Mouse (Mus musculus) midbrain, postnatal 0 days (tissue): ENCODE measurements around the gene Lyrm7. TPM values are rescaled to one million over a fixed set of nuclear protein-coding genes. Genes with fewer than 3 reads are reported as not detected.
A peak's percentile ranks its signal among the peaks of the same experiment; 100 is the strongest.

ENCODE experiments used
- ATAC-seq: fragments of 200-750 bp; cut with Nextera tagmentation; 2 replicates; pipeline ENCODE4 v1.8.0; 2017; ENCODE audit warnings: moderate number of reproducible peaks, mild to moderate bottlenecking, moderate TSS enrichment, moderate library complexity; ENCODE audit not compliant: low FRiP score
- DNase-seq: peaks from one replicate; pipeline ENCODE4 v3.0.0-alpha.2; 2015; ENCODE audit warnings: low spot score
- H3K27ac ChIP-seq: fragments of 300-500 bp; sonication (generic); 2 replicates; pipeline ENCODE4 v1.5.1; 2014; ENCODE audit warnings: low read depth, mild to moderate bottlenecking, low read length, mixed read lengths
- H3K27me3 ChIP-seq: fragments of 300-500 bp; sonication (generic); 2 replicates; pipeline ENCODE4 v1.6.1; 2014; ENCODE audit warnings: low read length, control low read depth, mixed read lengths; ENCODE audit not compliant: insufficient read depth
- H3K36me3 ChIP-seq: fragments of 300-500 bp; sonication (generic); 2 replicates; pipeline ENCODE4 v1.6.1; 2014; ENCODE audit warnings: low read length, control low read depth, mixed read lengths; ENCODE audit not compliant: insufficient read depth
- H3K4me1 ChIP-seq: fragments of 300-500 bp; sonication (generic); 2 replicates; pipeline ENCODE4 v1.6.1; 2014; ENCODE audit warnings: mild to moderate bottlenecking, control low read depth, antibody characterized with exemption, low read length, mixed read lengths; ENCODE audit not compliant: insufficient read depth
- H3K4me2 ChIP-seq: fragments of 300-500 bp; sonication (generic); 2 replicates; pipeline ENCODE4 v1.6.1; 2014; ENCODE audit warnings: low read depth, mild to moderate bottlenecking, low read length, mixed read lengths; ENCODE audit not compliant: poor library complexity, severe bottlenecking
- H3K4me3 ChIP-seq: fragments of 300-500 bp; sonication (generic); 2 replicates; pipeline ENCODE4 v1.5.1; 2014; ENCODE audit warnings: low read depth, mild to moderate bottlenecking, low read length, moderate library complexity
- H3K9ac ChIP-seq: fragments of 300-500 bp; sonication (generic); replicated peaks from 2 replicates; pipeline ENCODE4 v1.6.1; 2014; ENCODE audit warnings: mild to moderate bottlenecking, low read length, moderate library complexity, mixed read lengths; ENCODE audit not compliant: poor library complexity, severe bottlenecking
- H3K9me3 ChIP-seq: fragments of 300-500 bp; sonication (generic); 2 replicates; pipeline ENCODE4 v1.6.1; 2016; ENCODE audit warnings: low read length, control low read depth
- CTCF ChIP-seq: IDR thresholded peaks from 2 replicates; pipeline ENCODE4 v1.5.1; 2016; ENCODE audit warnings: antibody characterized with exemption, mild to moderate bottlenecking
- WGBS: fragments of 180-500 bp; shearing (Covaris S2); extraction: QIAGEN DNeasy Blood & Tissue Kit; methylation state at CpG from one replicate; pipeline ENCODE4 v1.1.7; 2014; 5-methylcytosine and 5-hydroxymethylcytosine counted together
- polyA plus RNA-seq: library from polyadenylated mRNA; unstranded; fragments of >200 nt; fragmentation: Nextera tagmentation; extraction: Ambion mirVana; gene quantifications from 2 replicates; pipeline ENCODE4 v1.2.1, GENCODE M21; 2015
- total RNA-seq: library from RNA; depleted of rRNA; stranded (reverse); fragments of >200 nt; gene quantifications from 2 replicates; pipeline ENCODE4 v1.2.3, GENCODE M21; 2014

The Lyrm7 gene
- total and polyA plus RNA-seq, 2 experiments from 2014 or later: 3.2 to 8.8 TPM

DNA sequence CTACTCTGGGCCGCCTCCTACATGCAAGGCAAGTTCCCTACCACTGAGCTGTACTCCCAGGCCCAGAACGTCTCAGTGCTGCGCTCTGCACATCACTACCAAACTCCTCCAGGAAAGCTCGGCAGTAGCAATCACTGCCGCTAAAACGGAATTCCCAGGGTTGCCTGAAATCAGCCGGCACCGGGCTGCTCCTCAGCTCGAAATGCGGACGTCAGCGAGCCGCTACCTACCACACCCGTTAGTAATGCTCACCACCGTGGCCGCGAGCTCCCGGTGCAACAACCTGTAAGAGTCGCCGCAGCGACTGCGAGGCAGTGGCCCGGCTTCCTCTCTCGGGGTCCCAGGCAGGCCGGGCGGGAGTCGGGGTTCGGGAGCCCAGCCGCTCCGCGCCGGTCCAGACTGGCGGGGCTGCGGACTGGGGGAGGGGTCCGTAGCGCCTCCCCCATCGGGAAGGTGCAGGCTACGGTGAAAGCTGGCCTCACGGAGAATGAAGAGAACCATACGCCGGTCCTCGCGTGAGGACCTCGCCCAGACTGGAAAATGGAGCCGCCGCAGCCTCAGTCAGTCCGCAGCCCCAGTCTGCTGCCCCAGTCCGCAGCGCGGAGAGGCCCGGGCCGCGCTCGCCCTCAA is 73.7 kb downstream of the Lyrm7 start:
- H3K4me1 ChIP-seq: peaks cover 8% of the 10 kb centered on the region; the same call in 1 of the 2 replicates
- DNase-seq (peak; percentile 70), ATAC-seq (peak; percentile 79)
- H3K9ac ChIP-seq: peak overlapping the region; percentile 95
- H3K27ac ChIP-seq: peak overlapping the region; percentile 99
- H3K27me3 ChIP-seq: no peaks in the 10 kb centered on the region
- no peaks in the 10 kb centered on the region for H3K9me3 ChIP-seq
- no peaks in the 10 kb centered on the region for H3K36me3 ChIP-seq
- H3K4me3 ChIP-seq: peak overlapping the region; percentile 91
- peak; percentile 7; the same call in 1 of the 2 replicates for TF ChIP-seq CTCF
- H3K4me2 ChIP-seq: peak overlapping the region; percentile 66
- WGBS: under 1% methylated on average over 45 of the region's 54 CpGs

DNA sequence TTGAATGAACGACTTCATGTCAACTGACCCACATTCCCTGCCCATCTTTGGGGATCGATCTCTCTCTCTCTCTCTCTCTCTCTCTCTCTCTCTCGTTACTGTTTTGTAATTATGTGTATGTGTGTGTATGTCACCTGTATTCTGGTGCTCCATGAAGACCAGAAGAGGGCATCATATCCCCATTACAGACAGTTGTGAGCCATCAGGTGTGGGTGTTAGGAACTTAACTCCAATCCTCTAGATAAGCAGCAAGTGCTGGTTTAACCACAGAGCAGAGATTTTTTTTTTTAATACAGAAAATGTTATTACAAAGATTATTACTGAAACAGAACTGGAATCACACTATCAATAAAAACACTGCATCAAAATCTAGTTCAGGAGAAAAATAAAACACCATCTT is 75.2 kb downstream of the Lyrm7 start:
- H3K4me3 ChIP-seq: peak overlapping the region; percentile 91; the same call in 1 of the 2 replicates
- H3K9ac ChIP-seq: no peak overlapping the region
- no peak for DNase-seq
- 87% methylated on average over 3 of the region's 3 CpGs for WGBS
- no peaks in the 10 kb centered on the region for H3K27me3 ChIP-seq
- peak; percentile 20; the same call in 1 of the 2 replicates for TF ChIP-seq CTCF
- peak overlapping the region; percentile 66; the same call in 1 of the 2 replicates for H3K4me2 ChIP-seq
- no peaks in the 10 kb centered on the region for H3K9me3 ChIP-seq
- ATAC-seq: no peak
- H3K27ac ChIP-seq: no peak overlapping the region
- peaks cover 8% of the 10 kb centered on the region; the same call in 1 of the 2 replicates for H3K4me1 ChIP-seq
- no peaks in the 10 kb centered on the region for H3K36me3 ChIP-seq

DNA sequence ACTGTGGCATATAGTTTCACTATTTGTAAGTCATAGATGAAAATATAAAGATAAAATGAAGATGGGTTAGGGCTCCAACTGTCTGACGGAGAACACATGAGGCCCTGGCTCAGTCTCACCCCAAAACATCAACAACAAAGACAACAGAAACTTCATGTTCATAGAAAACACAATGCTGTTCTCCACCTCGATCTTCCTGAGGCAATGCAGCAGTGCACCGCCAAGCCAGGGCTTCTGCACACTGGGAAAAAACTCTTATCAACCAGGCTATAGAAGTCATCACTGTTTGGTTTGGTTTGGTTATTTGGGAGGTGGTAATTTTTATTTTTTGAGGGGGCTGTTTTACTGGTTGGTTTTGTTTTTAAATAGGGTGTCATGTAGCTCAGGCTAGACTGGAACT is 76.3 kb downstream of the Lyrm7 start:
- H3K4me1 ChIP-seq: peaks cover 8% of the 10 kb centered on the region; the same call in 1 of the 2 replicates
- H3K4me3 ChIP-seq: no peak overlapping the region
- no peaks in the 10 kb centered on the region for H3K9me3 ChIP-seq
- WGBS: 89% methylated on average over 3 of the region's 3 CpGs
- no peak overlapping the region for H3K9ac ChIP-seq
- ATAC-seq (no peak), DNase-seq (no peak)
- H3K4me2 ChIP-seq: no peak overlapping the region
- no peaks in the 10 kb centered on the region for H3K36me3 ChIP-seq
- no peaks in the 10 kb centered on the region for H3K27me3 ChIP-seq
- no peak for TF ChIP-seq CTCF
- no peak overlapping the region for H3K27ac ChIP-seq

DNA sequence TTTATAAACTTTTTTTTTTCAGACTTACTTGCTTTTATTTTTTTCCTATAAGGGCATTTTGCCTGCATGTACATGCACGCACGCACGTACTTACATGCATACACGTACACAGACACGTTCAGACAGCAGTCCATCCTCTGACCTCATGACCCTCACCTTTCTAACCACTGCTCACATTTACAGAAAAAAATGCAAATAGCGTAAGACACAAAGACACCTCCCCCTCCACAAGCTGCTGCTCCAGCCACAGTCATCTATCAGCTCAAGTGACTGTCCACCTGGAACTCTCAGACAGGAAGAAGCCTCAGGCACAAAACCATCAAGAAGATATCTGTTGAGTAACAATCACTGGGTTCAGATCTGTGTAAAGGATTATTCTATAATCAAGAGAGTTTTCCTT is 78.5 kb downstream of the Lyrm7 start:
- Histone ChIP-seq H3K4me1 (peaks cover 8% of the 10 kb centered on the region; the same call in 1 of the 2 replicates), H3K27ac (no peak overlapping the region), H3K27me3 (no peaks in the 10 kb centered on the region), H3K9me3 (no peaks in the 10 kb centered on the region), H3K4me3 (no peak overlapping the region), H3K9ac (no peak overlapping the region), H3K4me2 (no peak overlapping the region), H3K36me3 (no peaks in the 10 kb centered on the region)
- DNase-seq (no peak), ATAC-seq (no peak)
- 92% methylated on average over 6 of the region's 6 CpGs for WGBS
- TF ChIP-seq CTCF: no peak

DNA sequence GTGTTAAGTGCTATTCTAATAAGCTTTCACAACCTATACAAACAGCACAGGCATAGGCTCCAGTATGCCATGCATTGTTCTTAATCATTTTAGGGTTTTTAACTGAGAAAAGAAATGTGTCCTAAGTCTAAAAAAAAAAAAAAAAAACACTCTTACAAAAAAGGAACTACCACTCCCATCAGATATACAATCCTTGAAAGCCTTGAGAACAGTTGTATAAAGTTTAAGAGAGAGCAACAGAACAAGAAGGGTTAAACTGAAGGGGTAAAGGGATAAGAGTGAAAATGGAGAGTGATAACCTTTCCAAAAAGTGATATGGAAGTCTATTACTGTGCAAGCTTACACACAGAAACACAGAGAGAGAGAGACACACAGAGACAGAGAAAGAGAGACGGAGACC is 80.8 kb downstream of the Lyrm7 start:
- no peak for TF ChIP-seq CTCF
- no peak overlapping the region for H3K27ac ChIP-seq
- H3K36me3 ChIP-seq: no peaks in the 10 kb centered on the region
- H3K4me3 ChIP-seq: no peak overlapping the region
- H3K27me3 ChIP-seq: no peaks in the 10 kb centered on the region
- 100% methylated on average over 1 of the region's 1 CpGs for WGBS
- DNase-seq: no peak
- no peak overlapping the region for H3K4me2 ChIP-seq
- no peak overlapping the region for H3K9ac ChIP-seq
- H3K4me1 ChIP-seq: no peaks in the 10 kb centered on the region
- H3K9me3 ChIP-seq: no peaks in the 10 kb centered on the region
- ATAC-seq: no peak

DNA sequence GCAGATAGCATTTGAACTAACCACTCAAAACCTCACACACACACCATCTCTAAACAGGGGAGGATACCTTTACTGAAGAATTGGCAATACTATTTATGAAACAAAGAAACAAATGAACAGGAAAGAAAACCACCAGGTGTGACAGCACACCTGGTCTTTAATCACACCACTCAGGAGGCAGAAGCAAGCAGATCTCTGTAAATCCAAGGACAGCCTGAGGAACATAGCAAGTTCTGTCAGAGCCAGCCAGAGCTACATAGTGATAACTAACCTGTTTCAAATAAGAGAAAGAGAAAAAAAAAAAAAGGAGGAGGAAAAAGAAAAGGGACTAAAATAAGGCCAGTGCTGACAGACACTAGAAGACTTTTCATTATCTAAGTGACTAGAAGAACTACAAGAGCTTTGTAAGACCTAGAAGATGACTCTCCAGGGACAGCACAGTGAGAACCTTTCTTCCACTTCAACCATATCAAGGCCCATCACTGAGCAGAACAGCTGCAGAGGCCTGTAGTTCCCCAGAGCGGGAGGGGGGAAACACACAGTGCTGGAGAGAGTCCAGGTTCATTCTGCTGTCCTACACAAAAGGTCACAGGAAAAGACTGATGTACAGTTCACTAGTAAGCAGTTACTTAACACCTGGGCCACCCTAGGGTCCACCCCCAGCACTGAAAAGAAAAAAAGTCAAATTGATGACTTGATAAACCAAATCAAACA is 82.4 kb downstream of the Lyrm7 start:
- DNase-seq (peak; percentile 26), ATAC-seq (no peak)
- no peak overlapping the region for H3K9ac ChIP-seq
- no peaks in the 10 kb centered on the region for H3K36me3 ChIP-seq
- no peak for TF ChIP-seq CTCF
- 59% methylated on average over 1 of the region's 1 CpGs for WGBS
- no peak overlapping the region for H3K4me3 ChIP-seq
- H3K4me1 ChIP-seq: no peaks in the 10 kb centered on the region
- H3K27me3 ChIP-seq: no peaks in the 10 kb centered on the region
- H3K4me2 ChIP-seq: no peak overlapping the region
- H3K9me3 ChIP-seq: no peaks in the 10 kb centered on the region
- H3K27ac ChIP-seq: no peak overlapping the region
